Mouse (Mus musculus): ENCODE measurements around the gene Lrrc20.

- no peak for TF ChIP-seq EP300 (IDR thresholded peaks at IDR 0.05; ENCODE audit: insufficient read depth, low read depth, low read length)
- no peak for TF ChIP-seq CTCF (IDR thresholded peaks at IDR 0.05)
Measured at GRCm38 (mm10) chr10:61457182-61457581, 18.4 kb upstream of the Lrrc20 start.
